Mouse (Mus musculus): ENCODE measurements around the gene Aifm1.

GRCm38 (mm10) chrX:48466174-48466573, 47.2 kb downstream of the Aifm1 start:
- no peak for TF ChIP-seq POLR2A (IDR thresholded peaks at IDR 0.05; ENCODE audit: extremely low read depth, insufficient read depth, low read length)
- TF ChIP-seq CTCF (IDR thresholded peaks at IDR 0.05; ENCODE audit: low read depth, low read length), result no peak
